Mouse (Mus musculus) forebrain, embryonic 11.5 days (tissue): Measurements from ENCODE around the gene C530008M17Rik. TPM values are rescaled to one million over a fixed set of nuclear protein-coding genes. Genes with fewer than 3 reads are reported as not detected.

Experiments used
- ATAC-seq: fragments of 200-750 bp; cut with Nextera tagmentation; replicated peaks from 2 replicates; pipeline ENCODE4 v1.8.0; 2017; ENCODE audit warnings: moderate TSS enrichment; ENCODE audit not compliant: low FRiP score
- DNase-seq: peaks from one replicate; pipeline ENCODE4 v3.0.0-alpha.2; 2017; ENCODE audit warnings: low spot score
- H3K27ac ChIP-seq: fragments of 300-500 bp; sonication (generic); 2 replicates; pipeline ENCODE4 v1.5.1; 2014; ENCODE audit warnings: low read depth, low read length
- H3K27me3 ChIP-seq: fragments of 300-500 bp; sonication (generic); 2 replicates; pipeline ENCODE4 v1.6.1; 2014; ENCODE audit warnings: mild to moderate bottlenecking, low read length, mixed read lengths; ENCODE audit not compliant: control insufficient read depth, insufficient read depth
- H3K36me3 ChIP-seq: fragments of 300-500 bp; sonication (generic); 2 replicates; pipeline ENCODE4 v1.6.1; 2014; ENCODE audit warnings: mild to moderate bottlenecking, low read length, moderate library complexity, mixed read lengths; ENCODE audit not compliant: control insufficient read depth, insufficient read depth
- H3K4me1 ChIP-seq: fragments of 300-500 bp; sonication (generic); replicated peaks from 2 replicates; pipeline ENCODE4 v1.6.1; 2014; ENCODE audit warnings: low read length, mixed read lengths; ENCODE audit not compliant: control insufficient read depth, insufficient read depth
- H3K4me2 ChIP-seq: fragments of 300-500 bp; sonication (generic); 2 replicates; pipeline ENCODE4 v1.6.1; 2014; ENCODE audit warnings: low read depth, mild to moderate bottlenecking, low read length, moderate library complexity, mixed read lengths; ENCODE audit not compliant: severe bottlenecking
- H3K4me3 ChIP-seq: fragments of 300-500 bp; sonication (generic); 2 replicates; pipeline ENCODE4 v1.5.1; 2014; ENCODE audit warnings: low read depth, low read length
- H3K9ac ChIP-seq: fragments of 300-500 bp; sonication (generic); 2 replicates; pipeline ENCODE4 v1.6.1; 2014; ENCODE audit warnings: low read length
- H3K9me3 ChIP-seq: fragments of 300-500 bp; sonication (generic); 2 replicates; pipeline ENCODE4 v1.6.1; 2016; ENCODE audit warnings: low read length, mixed read lengths; ENCODE audit not compliant: control insufficient read depth
- WGBS: fragments of 180-500 bp; shearing (Covaris S2); extraction: QIAGEN DNeasy Blood & Tissue Kit; methylation state at CpG from one replicate; pipeline ENCODE4 v1.1.7; 2014; 5-methylcytosine and 5-hydroxymethylcytosine counted together
- polyA plus RNA-seq: library from polyadenylated mRNA; unstranded; fragments of >200 nt; fragmentation: Nextera tagmentation; extraction: Ambion mirVana; gene quantifications from 2 replicates; pipeline ENCODE4 v1.2.1, GENCODE M21; 2014

The C530008M17Rik gene
- polyA plus RNA-seq, 1 experiment from 2014 or later, result 40.6 TPM

GRCm38 (mm10) chr5:76658084-76658934, 2.0 kb downstream of the C530008M17Rik start:
- peak overlapping the region; percentile 70 for H3K4me3 ChIP-seq
- H3K4me1 ChIP-seq, result no peaks in the 10 kb centered on the region
- no peaks in the 10 kb centered on the region for H3K9me3 ChIP-seq
- no peaks in the 10 kb centered on the region for H3K36me3 ChIP-seq
- H3K27me3 ChIP-seq, result no peaks in the 10 kb centered on the region
- H3K4me2 ChIP-seq, result peak overlapping the region; percentile 71
- peak overlapping the region; percentile 99 for H3K9ac ChIP-seq
- peak overlapping the region; percentile 84 for H3K27ac ChIP-seq
- ATAC-seq (peak; percentile 80), DNase-seq (peak; percentile 65)
- WGBS, result 1% methylated on average over 38 of the region's 38 CpGs

GRCm38 (mm10) chr5:76659958-76660635, 3.8 kb downstream of the C530008M17Rik start:
- WGBS, result 87% methylated on average over 8 of the region's 8 CpGs
- H3K4me2 ChIP-seq, result no peak overlapping the region

GRCm38 (mm10) chr5:76661310-76661709, 5.0 kb downstream of the C530008M17Rik start:
- WGBS, result 87% methylated on average over 4 of the region's 4 CpGs
- ATAC-seq, result no peak
- Histone ChIP-seq H3K4me1 (no peaks in the 10 kb centered on the region; the same call in 1 of the 2 replicates), H3K4me3 (no peak overlapping the region), H3K9ac (no peak overlapping the region), H3K9me3 (no peaks in the 10 kb centered on the region), H3K36me3 (no peaks in the 10 kb centered on the region), H3K27me3 (no peaks in the 10 kb centered on the region), H3K4me2 (no peak overlapping the region), H3K27ac (no peak overlapping the region)
- DNase-seq, result no peak

More at GRCm38 (mm10) chr5:76659958-76660635, 3.8 kb downstream of the C530008M17Rik start:
- Histone ChIP-seq H3K4me1 (no peaks in the 10 kb centered on the region; the same call in 1 of the 2 replicates), H3K4me3 (no peak overlapping the region), H3K36me3 (no peaks in the 10 kb centered on the region), H3K9me3 (no peaks in the 10 kb centered on the region), H3K27ac (no peak overlapping the region), H3K27me3 (no peaks in the 10 kb centered on the region), H3K9ac (no peak overlapping the region)
- no peak for DNase-seq
- no peak for ATAC-seq

GRCm38 (mm10) chr5:76664936-76665335, 8.6 kb downstream of the C530008M17Rik start:
- no peak for ATAC-seq
- Histone ChIP-seq H3K4me3 (no peak overlapping the region), H3K9ac (no peak overlapping the region)

GRCm38 (mm10) chr5:76665421-76665820, 9.1 kb downstream of the C530008M17Rik start:
- Histone ChIP-seq H3K36me3 (no peaks in the 10 kb centered on the region), H3K4me1 (peaks cover 2% of the 10 kb centered on the region; the same call in 1 of the 2 replicates), H3K4me2 (no peak overlapping the region), H3K27ac (peak overlapping the region; percentile 60), H3K27me3 (no peaks in the 10 kb centered on the region), H3K4me3 (no peak overlapping the region), H3K9ac (no peak overlapping the region), H3K9me3 (no peaks in the 10 kb centered on the region)
- 26% methylated on average over 7 of the region's 7 CpGs for WGBS
- ATAC-seq (peak; percentile 76), DNase-seq (peak; percentile 56)

More at GRCm38 (mm10) chr5:76664936-76665335, 8.6 kb downstream of the C530008M17Rik start:
- no peaks in the 10 kb centered on the region for H3K36me3 ChIP-seq
- H3K4me1 ChIP-seq, result peaks cover 2% of the 10 kb centered on the region; the same call in 1 of the 2 replicates
- H3K27ac ChIP-seq, result peak overlapping the region; percentile 42; the same call in 1 of the 2 replicates
- WGBS, result 83% methylated on average over 7 of the region's 7 CpGs
- no peak overlapping the region for H3K4me2 ChIP-seq
- no peak for DNase-seq
- H3K27me3 ChIP-seq, result no peaks in the 10 kb centered on the region
- H3K9me3 ChIP-seq, result no peaks in the 10 kb centered on the region

GRCm38 (mm10) chr5:76666026-76666756, 9.9 kb downstream of the C530008M17Rik start:
- DNase-seq (no peak), ATAC-seq (0 out of 2 replicates have a peak, but pooled peaks have one; percentile 44)
- Histone ChIP-seq H3K27ac (peak overlapping the region; percentile 60; the same call in 1 of the 2 replicates), H3K9ac (no peak overlapping the region), H3K4me1 (peaks cover 2% of the 10 kb centered on the region; the same call in 1 of the 2 replicates), H3K4me3 (no peak overlapping the region), H3K36me3 (no peaks in the 10 kb centered on the region), H3K9me3 (no peaks in the 10 kb centered on the region), H3K4me2 (no peak overlapping the region), H3K27me3 (no peaks in the 10 kb centered on the region)
- WGBS, result 78% methylated on average over 6 of the region's 6 CpGs

- ATAC-seq (no peak), DNase-seq (no peak)
- no peak overlapping the region for H3K27ac ChIP-seq
- no peaks in the 10 kb centered on the region for H3K9me3 ChIP-seq
- H3K9ac ChIP-seq, result no peak overlapping the region
- no peak overlapping the region for H3K4me2 ChIP-seq
- no peak overlapping the region for H3K4me3 ChIP-seq
- no peaks in the 10 kb centered on the region for H3K36me3 ChIP-seq
- 77% methylated on average over 5 of the region's 5 CpGs for WGBS
- peaks cover 2% of the 10 kb centered on the region; the same call in 1 of the 2 replicates for H3K4me1 ChIP-seq
- no peaks in the 10 kb centered on the region for H3K27me3 ChIP-seq
Measured at GRCm38 (mm10) chr5:76668118-76668517, 11.8 kb downstream of the C530008M17Rik start.

GRCm38 (mm10) chr5:76668547-76668946, 12.2 kb downstream of the C530008M17Rik start:
- H3K27ac ChIP-seq, result no peak overlapping the region
- WGBS, result 91% methylated on average over 5 of the region's 5 CpGs
- DNase-seq, result no peak

More at GRCm38 (mm10) chr5:76668547-76668946, 12.2 kb downstream of the C530008M17Rik start:
- ATAC-seq, result no peak
- Histone ChIP-seq H3K4me1 (peaks cover 2% of the 10 kb centered on the region; the same call in 1 of the 2 replicates), H3K36me3 (no peaks in the 10 kb centered on the region), H3K9ac (no peak overlapping the region), H3K4me3 (no peak overlapping the region), H3K9me3 (no peaks in the 10 kb centered on the region), H3K4me2 (no peak overlapping the region), H3K27me3 (no peaks in the 10 kb centered on the region)
